Mouse (Mus musculus) lung, postnatal 36 days (tissue): ENCODE data around the gene Fam198b.
A peak's percentile ranks its signal among the peaks of the same experiment; 100 is the strongest.

Experiments
- DNase-seq: peaks from one replicate; pipeline ENCODE4 v3.0.0; 2022; ENCODE audit warnings: mixed read lengths

Fam198b gene

GRCm38 (mm10) chr3:79886357-79887091 is 2.2 kb downstream of the Fam198b start:
- peak; percentile 70 for DNase-seq

DNA sequence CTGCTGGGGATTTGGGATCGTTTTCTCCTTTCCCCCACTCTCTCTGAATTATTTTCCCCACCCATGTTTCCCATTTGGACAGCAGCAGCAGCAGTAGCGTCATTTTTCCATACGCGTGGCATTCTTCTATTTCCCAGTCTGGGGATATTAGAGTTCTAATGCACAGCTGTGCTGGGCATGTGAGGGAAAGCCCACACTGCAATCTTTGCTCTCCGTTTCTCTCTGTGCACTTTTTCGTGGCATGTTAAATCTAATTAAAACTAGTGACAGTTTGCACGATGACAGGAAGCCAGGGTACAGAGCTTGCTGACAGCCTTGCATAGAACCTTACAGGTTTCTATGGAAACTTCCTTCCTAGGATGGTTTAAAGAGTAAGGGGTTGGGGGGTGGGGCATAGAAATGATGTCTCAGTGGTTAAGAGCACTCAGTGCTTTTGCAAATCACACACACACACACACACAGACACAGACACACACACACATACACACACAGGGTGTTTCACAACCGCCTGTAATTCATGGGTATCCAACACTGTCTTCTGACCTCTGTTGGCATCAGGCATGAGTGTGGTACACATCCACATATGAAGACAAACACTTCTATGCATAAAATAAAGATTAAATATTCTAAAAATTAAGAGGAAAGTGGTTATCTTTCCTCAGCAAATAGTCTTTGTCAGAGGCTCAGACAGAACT is 3.0 kb downstream of the Fam198b start:
- no peak for DNase-seq

GRCm38 (mm10) chr3:79887966-79888365 is 3.6 kb downstream of the Fam198b start:
- no peak for DNase-seq

- DNase-seq = peak; percentile 46
Measured at GRCm38 (mm10) chr3:79897534-79898370, 13.4 kb downstream of the Fam198b start.

DNA sequence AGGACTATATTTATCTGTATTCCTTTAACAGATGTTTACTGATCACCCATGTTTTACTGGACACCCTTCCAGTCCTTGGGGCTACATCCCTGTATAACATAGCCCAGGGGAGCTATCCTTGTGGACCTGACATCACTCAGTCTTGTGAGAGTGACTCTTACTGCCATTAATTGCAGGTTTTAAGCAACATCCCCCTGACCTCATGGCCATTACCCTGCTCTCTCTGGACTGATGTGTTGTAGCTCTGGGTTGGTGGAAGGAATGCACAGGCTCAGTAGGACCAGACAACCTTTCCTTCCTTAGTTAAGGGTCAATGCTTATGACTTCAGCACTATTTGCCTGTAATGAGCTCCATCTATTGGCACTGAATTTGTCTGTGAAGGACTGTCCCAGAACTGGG is 14.2 kb downstream of the Fam198b start:
- DNase-seq = no peak

- peak; percentile 36 for DNase-seq
Measured at GRCm38 (mm10) chr3:79899906-79900305, 15.6 kb downstream of the Fam198b start.

DNA sequence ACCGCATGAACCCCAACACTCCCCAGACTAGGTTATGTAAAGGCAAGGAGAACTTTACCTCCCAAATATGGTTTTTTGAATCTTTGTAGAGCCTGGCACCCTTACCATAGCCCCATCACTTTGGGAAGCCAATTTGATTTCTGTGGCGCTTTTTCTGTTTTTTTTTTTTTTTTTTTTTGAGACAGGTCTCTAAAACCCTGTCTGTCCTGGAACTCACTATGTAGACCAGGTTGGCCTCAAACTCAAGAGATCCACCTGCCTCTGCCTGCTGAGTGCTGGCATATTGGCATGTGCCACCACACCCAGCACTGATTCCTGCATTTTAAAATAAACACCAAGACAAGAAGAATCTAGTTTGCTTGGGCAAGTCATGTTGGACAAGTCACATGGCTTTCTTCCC is 16.2 kb downstream of the Fam198b start:
- DNase-seq = no peak

DNA sequence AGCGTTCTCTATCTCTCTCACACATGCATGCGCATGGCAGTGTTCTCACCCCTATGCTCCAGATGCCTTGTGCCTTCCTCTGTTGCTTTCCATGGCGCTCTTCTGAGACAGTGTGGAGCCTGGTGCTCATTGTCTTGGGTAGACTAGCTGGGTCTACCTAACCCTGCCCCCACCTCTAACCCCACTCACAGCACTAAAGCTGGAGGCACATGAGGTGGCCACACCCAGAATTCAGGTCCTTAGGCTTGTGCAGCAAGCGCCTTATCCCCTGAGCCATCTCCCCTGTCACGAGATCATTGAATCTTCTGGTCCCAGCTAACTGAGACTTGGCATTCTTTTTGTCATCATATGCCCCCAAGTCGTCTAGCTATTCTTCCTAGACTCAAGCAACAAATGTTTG is 17.0 kb downstream of the Fam198b start:
- no peak for DNase-seq

- no peak for DNase-seq
Measured at GRCm38 (mm10) chr3:79901734-79902133, 17.4 kb downstream of the Fam198b start.

GRCm38 (mm10) chr3:79903803-79904202 is 19.5 kb downstream of the Fam198b start:
- peak; percentile 57 for DNase-seq

- no peak for DNase-seq
Measured at GRCm38 (mm10) chr3:79904238-79904757, 20.0 kb downstream of the Fam198b start.

DNA sequence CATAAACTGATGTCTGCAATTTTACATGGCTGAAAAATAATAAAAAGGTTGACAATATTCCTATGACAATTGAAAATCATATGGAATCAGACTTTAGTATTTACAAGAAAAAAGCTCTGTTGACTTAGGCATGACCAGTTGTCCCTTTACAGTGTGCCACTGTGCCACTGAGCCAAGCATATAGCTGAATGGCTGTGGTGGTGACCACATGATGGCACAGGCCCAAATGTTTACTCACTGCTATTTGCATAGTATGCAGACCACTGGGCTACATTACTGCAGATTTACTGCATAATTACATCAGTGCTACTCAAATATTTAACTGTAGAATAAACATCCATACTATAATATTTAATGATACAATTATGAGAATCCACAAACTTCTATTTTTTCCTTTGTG is 21.1 kb downstream of the Fam198b start:
- no peak for DNase-seq

- DNase-seq = no peak
Measured at GRCm38 (mm10) chr3:79906250-79907045, 22.1 kb downstream of the Fam198b start.

- peak; percentile 79 for DNase-seq
Measured at GRCm38 (mm10) chr3:79907223-79907622, 22.9 kb downstream of the Fam198b start.

DNA sequence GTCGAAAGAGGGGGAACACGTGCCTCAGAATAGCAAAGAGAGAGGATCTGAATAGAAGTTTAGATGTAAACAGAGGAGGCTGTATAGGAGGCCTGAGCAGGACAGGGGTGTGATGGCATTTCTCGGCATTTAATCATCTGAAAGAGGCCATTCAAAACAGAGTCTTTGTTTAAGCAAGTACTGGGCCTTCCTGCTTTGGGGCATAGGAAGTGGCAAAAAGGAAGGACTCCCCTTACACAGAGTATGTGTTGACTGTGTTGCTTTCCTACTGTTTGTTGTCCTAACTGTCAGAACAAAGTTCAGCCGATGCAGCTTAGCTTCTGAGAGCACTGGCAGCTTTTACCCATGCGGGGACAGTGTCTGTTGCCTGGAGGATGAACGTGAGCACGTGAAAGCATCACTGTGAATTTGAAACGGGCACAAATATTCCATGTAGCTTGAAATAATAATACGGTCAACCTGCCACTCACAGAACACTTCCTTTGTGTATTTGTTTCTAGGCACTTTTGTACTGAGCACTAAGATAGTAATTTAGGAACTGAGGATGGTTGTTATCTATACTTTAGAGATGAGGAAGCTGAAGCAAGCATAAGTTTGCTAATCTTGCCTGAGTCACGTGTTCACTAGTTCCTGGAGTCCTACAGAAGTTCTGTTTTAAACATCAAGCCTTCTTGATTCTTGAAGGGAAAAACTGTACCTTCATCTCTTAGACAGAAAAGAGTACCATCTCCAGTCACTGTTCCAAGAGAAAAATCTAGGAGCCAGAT is 26.2 kb downstream of the Fam198b start:
- DNase-seq = no peak

- no peak for DNase-seq
Measured at GRCm38 (mm10) chr3:79911166-79911565, 26.8 kb downstream of the Fam198b start.

DNA sequence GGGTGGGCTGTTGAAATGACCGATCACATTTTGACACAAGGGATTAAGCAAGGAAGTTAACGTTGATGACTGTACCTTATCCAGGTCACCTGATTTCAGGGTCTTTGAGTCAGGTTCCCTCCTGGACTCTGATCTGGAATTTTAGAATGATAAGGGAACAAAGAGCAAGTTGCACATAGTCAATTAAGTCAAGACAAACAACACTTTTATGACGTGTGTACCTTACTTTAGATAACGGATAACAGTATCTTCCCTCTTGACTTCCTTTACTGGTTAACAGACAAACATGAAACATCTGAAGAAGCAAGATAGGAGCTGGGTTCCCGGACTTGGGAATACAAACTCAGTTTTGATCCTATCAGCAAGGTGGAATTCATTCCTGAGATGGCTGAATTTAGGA is 29.7 kb downstream of the Fam198b start:
- no peak for DNase-seq

DNA sequence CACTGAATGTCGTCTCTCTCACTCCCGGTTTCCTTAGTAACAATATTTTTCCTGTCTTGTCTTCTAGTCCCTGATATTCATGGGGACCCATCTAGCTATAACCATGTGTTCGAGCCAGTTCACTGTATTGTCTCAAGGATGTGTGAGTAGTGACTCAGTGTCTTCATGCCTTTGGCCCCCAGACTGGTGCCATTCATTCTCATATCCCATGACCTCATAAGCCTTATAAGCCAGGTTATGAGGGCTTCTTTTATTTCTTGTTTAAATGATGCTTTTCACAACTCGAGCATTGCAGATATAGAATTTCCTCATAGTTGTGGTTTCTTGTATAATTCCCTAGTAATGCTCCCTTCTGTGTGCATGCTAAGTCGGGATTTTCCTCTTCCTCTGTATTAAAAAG is 31.9 kb downstream of the Fam198b start:
- no peak for DNase-seq

- no peak for DNase-seq
Measured at GRCm38 (mm10) chr3:79918761-79919160, 34.4 kb downstream of the Fam198b start.

DNA sequence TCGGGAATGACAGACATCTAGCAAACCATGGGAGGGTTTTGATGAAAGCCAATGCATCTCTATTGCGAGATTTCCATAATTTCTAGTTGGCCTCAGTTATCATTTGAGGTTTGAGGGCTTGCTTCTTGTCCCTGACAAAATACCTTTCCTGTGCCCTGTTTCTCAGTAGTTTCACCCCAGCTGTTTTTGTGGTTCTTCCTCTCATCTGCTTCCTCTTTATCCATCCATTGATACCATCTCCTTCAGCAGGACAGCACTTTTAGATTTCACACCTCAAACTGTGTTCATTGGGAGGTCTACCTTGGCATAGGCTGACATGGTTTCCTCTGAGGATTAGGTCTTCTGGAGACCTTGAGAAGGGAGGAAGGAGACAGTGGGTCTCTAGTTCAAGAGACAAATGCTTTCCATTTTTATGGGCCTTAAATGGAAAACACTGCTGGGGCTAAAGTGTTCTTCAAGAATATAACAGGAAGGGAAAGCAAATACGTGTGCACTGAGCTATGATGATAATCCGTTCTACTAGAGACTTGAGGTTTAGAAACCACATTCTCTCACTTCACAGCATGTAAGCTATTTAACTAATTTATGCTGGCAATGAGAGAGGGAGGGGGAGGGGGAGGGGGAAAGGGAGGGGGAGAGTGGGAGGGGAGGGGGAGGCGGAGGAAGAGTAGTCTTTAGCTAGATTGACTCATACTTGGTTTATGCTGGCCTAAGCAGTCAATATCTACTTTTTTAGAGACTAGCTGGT is 41.8 kb downstream of the Fam198b start:
- DNase-seq = no peak

DNA sequence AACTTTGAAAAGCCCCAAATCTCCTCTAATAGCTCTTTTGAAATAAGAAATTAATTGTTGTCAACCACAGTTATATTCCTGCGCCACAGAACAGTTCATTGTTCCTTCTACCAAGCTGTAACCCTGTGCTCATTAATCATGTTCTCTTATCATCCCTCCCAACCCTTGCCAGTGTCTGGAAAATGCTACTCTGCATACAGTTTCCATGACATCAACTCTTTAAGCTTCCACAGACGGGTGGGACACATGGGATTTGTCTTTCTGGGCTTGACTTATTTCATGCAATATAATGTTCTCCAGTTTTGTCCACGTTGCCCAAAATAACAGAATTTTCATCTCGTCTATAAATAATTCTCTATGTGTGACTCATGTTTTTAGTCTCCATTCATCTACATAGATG is 42.7 kb downstream of the Fam198b start:
- DNase-seq = no peak
